Mouse (Mus musculus) lung, adult 2 months (tissue): ENCODE measurements around the gene Ets1. TPM values are rescaled to one million over a fixed set of nuclear protein-coding genes. Genes with fewer than 3 reads are reported as not detected.

ENCODE experiments used
- DNase-seq: peaks from one replicate; pipeline ENCODE4 v3.0.0; 2022
- H3K4me1 ChIP-seq: fragments of 200-500 bp; 2 replicates; pipeline ENCODE4 v1.6.1; 2011; ENCODE audit warnings: low read length; ENCODE audit not compliant: control insufficient read depth, insufficient read depth
- H3K4me3 ChIP-seq: fragments of 200-500 bp; replicated peaks from 2 replicates; pipeline ENCODE3; 2011; ENCODE audit warnings: low read depth, mild to moderate bottlenecking, control low read depth, low read length; ENCODE audit errors: extremely low read depth
- CTCF ChIP-seq: fragments of 200-500 bp; IDR thresholded peaks from 2 replicates; pipeline ENCODE4 v1.5.1; 2011; ENCODE audit warnings: mild to moderate bottlenecking, low read length, control low read depth; ENCODE audit not compliant: insufficient read depth
- POLR2A ChIP-seq: fragments of 200-500 bp; IDR thresholded peaks from 2 replicates; pipeline ENCODE4 v1.6.1; 2011; ENCODE audit warnings: low read depth, mild to moderate bottlenecking, control low read depth, low read length, borderline replicate concordance; ENCODE audit errors: extremely low read depth
- WGBS: fragments of 180-500 bp; shearing (Covaris S2); methylation state at CpG from one replicate; pipeline ENCODE4 v1.1.7; 2018; 5-methylcytosine and 5-hydroxymethylcytosine counted together
- polyA plus RNA-seq: library from polyadenylated mRNA; depleted of rRNA; stranded (reverse); fragments of >200 nt; gene quantifications from 2 replicates; pipeline ENCODE4 v1.2.3, GENCODE M21; 2012

Ets1 gene
- polyA plus RNA-seq, 1 experiment = 67.2 TPM

GRCm38 (mm10) chr9:32699391-32699841 is 63.4 kb downstream of the Ets1 start:
- no peak for TF ChIP-seq POLR2A
- no peak for TF ChIP-seq CTCF
- Histone ChIP-seq H3K4me3 (peak overlapping the region; percentile 64), H3K4me1 (peaks cover 24% of the 10 kb centered on the region)
- no peak for DNase-seq
- WGBS = 40% methylated on average over 8 of the region's 8 CpGs

DNA sequence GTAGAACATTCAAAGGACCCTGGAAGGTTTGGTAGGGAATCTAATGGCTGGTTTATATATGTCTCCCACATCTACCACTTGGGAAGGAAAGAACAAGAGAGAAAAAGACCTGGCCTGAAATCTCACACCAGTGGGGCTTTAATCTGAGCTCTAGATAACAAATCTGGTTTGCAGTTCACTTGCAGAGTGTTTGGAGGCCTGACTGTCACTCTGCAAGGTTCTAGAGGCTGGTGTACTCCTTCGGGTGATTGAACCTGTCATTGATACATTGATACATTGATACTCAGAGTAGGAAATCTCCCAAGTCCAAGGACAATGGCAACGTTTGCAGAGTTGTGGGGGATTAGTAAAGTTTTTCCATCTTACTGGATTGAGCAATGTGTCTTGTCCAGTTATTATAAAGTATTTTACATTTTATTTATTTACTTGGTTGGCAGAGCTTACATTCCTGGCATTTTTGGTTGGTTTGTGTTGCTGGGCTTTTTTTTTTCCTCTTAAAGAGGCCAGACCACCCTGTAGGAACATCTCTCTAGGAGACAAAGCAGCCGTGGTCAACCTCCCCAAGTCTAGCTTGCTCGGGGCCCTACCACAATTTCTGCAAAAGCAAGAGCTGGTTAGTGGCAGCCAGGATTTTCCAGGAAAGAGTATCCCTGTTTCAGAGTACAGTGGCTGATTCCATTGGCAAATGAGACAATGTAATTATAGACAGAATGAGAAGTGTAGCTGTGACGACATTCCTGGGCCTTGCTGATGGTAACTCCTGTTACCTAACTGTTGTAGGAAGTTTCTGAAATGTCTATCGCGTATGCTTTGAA is 64.3 kb downstream of the Ets1 start:
- no peak for DNase-seq
- H3K4me3 ChIP-seq = peak overlapping the region; percentile 64
- 30% methylated on average over 7 of the region's 7 CpGs for WGBS
- TF ChIP-seq POLR2A (no peak), CTCF (no peak)
- H3K4me1 ChIP-seq = peaks cover 22% of the 10 kb centered on the region

DNA sequence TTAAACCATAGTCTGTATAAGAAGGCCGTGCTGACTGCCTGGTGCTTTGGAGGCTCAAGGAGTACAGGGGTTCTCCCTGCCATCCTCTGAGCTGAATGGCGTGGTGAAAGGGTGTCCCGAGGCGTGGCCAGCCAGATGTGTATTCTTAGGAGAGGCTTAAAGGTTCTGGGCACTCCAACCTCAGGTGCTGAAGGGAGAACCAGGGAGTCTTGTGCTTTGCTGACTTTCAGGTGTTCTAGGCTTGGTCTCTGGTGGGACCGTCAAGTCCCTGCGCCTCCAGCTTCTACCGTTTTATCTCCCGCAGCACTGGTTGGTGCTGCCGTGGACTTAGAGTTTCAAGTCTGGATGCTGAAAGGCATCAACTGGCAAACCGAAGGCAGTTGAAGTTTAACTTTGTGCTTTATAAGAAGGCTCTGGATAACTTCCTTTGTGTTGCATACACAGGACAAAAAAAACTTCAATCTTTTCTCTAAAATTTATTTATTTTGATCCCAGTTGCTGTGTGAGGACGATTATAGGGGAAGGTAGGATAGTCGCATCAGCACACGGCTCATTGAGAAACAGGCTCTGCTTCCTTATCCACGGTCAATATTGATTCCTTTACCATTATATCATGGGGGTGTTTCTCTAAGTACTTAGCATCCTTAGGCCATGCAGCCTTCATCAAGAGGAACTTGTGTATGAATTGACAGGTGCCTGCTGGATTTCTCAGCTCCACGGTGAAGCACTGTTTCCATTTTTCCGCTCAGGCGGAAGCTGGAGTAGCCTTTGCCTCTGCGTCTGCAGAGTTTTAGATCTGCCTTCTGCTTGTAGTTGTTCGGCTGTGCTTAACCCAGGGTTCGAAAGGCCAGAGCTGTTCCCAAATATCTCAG is 65.3 kb downstream of the Ets1 start:
- WGBS = 45% methylated on average over 20 of the region's 20 CpGs

DNA sequence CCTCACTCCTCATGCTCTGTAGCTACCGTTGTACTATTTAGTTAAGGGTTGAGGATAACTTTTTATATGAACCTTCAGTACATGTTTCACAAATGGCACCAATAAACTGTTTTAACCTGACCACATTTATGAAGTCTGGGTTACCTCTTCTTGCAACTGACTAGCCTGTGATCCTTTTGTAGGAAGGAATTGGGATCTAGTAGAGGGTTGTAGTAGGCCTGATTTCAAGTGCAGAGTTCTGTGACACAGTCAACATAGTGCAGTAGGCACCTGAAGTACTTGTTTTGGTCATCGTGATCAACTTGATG is 65.9 kb downstream of the Ets1 start:
- no peak for DNase-seq
- WGBS = 36% methylated on average over 2 of the region's 2 CpGs
- Histone ChIP-seq H3K4me3 (peak overlapping the region; percentile 57), H3K4me1 (peaks cover 34% of the 10 kb centered on the region)
- TF ChIP-seq POLR2A = no peak
- TF ChIP-seq CTCF = no peak

More for the DNA sequence above, 65.3 kb downstream of the Ets1 start:
- DNase-seq = no peak
- TF ChIP-seq POLR2A (no peak), CTCF (no peak)
- Histone ChIP-seq H3K4me1 (peaks cover 31% of the 10 kb centered on the region), H3K4me3 (peak overlapping the region; percentile 57)

DNA sequence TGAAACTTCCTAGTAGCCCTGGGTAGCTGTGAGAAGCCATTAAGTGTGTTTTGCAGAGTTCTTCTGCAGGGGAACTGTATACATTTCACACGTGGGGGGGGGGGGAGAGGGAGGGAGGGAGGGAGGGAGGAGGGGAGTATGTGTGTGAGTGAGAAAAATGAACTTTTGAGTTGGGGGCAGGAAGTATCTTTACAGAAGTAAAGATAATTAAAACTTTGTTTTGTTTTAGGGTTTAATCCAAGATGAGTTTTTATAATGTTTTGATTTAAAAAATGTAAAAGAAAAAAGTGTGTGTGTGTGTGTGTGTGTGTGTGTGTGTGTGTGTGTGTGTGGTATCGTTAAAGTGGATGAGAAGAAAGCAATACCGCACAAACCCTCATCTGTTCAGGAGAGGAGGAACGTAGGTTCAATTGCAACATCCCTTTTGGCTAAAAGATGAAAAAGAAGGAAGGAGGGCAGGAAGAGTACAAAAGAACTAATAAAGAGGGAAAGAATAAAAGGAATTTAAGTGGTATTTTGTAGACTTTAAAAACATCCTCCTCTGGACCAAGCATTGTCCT is 66.9 kb downstream of the Ets1 start:
- no peak for TF ChIP-seq POLR2A
- TF ChIP-seq CTCF = no peak
- H3K4me1 ChIP-seq = peaks cover 37% of the 10 kb centered on the region
- H3K4me3 ChIP-seq = peak overlapping the region; percentile 19
- 16% methylated on average over 4 of the region's 4 CpGs for WGBS
- DNase-seq = no peak

DNA sequence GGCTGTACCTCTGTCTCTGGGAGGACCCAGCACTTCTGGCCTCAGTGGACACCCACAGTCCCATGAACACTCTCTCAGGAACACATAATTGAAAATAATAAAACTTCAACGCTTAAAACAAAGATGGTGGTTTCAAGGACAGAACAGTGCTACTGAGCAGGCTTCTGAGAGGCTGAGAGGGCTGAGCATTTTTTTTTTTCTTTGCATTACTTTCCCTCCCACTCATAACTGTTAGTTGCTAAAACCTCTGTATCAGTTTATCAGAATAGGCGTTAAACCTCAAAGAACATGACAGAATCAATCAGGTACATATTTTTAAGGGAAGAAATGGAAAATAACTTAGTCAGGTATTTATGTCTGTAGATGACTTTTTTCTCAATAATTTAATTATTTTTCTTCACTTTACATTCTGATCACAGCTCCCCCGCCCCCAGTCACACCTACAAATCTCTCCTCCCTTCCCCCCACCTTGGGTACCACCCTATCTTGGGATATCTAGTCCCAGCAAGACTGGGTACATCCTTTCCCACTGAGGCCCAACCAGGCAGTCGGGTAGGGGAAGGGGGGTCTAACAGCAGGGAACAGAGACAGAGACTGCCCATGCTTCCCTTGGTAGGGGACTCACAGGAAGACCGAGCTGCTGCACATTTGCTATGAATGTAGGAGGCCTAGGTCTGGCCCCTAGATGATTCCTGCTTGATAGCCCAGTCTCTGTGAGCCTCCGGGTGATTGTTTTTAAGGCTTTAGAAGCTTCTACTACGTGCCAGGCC is 68.1 kb downstream of the Ets1 start:
- H3K4me1 ChIP-seq = peaks cover 44% of the 10 kb centered on the region
- DNase-seq = no peak
- TF ChIP-seq POLR2A (no peak), CTCF (no peak)
- peak overlapping the region; percentile 36 for H3K4me3 ChIP-seq
- 54% methylated on average over 7 of the region's 7 CpGs for WGBS

DNA sequence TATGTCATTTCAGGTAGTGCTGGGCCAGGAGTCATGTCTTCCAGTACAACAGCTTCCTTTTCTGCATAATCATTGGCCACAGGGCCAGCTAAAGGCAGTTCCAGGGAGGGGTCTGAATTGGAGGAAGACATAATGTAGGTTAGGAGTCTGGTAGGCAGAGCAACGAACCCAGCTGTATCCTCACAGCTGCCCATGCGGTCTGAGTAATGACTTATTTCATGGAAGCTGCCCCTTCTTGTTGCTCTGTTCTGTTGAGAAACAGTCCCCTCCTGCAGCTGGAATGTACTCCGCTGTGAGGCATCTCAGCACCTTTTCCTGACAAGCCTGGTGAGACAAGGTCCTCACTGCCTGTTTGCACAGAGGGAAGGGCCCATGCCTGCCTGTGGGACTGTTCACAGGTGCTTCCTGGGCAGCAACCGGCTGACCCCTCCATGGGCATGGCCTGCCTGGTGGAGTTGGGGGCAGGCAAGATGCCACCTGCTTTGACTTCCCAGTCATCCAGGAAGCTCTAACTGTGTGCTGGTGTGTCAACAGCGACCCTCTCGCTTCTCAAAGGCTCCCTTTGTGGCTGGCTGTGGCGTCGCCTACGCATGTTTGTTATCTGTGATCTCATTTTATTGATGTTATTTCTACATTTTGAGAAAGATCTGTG is 69.9 kb downstream of the Ets1 start:
- Histone ChIP-seq H3K4me3 (no peak overlapping the region), H3K4me1 (peaks cover 56% of the 10 kb centered on the region)
- 30% methylated on average over 9 of the region's 9 CpGs for WGBS
- DNase-seq = no peak
- no peak for TF ChIP-seq POLR2A
- TF ChIP-seq CTCF = no peak

- H3K4me1 ChIP-seq = peaks cover 64% of the 10 kb centered on the region
Observed at GRCm38 (mm10) chr9:32707436-32707835, 71.4 kb downstream of the Ets1 start.

More at GRCm38 (mm10) chr9:32707436-32707835, 71.4 kb downstream of the Ets1 start:
- DNase-seq = no peak
- WGBS = 41% methylated on average over 3 of the region's 3 CpGs
- TF ChIP-seq POLR2A = no peak
- no peak for TF ChIP-seq CTCF
- H3K4me3 ChIP-seq = no peak overlapping the region
